Comparison of ENCODE assay signal across 31 mouse cellular contexts in genomic region chr6:103504065-103504464, GRCm38 (mm10). TPM values are rescaled to one million over a fixed set of nuclear protein-coding genes. Genes with fewer than 3 reads are reported as not detected.
"Had no signal": no experiment of that assay in that cellular context is flagged by ENCODE, and none has a peak within 500 bp of the region (broad histone marks: within the 10 kb centered on the region; RNA-seq: fewer than 3 reads in every experiment).

No protein-coding gene starts in this region.

- ATAC-seq: liver, embryonic 12.5 days; liver, postnatal 0 days; lung, postnatal 0 days; midbrain, embryonic 13.5 days; midbrain, embryonic 15.5 days; midbrain, embryonic 16.5 days had no signal

- H3K4me3 ChIP-seq: limb, embryonic 10.5 days; limb, embryonic 12.5 days; limb, embryonic 13.5 days; limb, embryonic 15.5 days; liver, embryonic 12.5 days; liver, embryonic 13.5 days; liver, embryonic 15.5 days; lung, embryonic 15.5 days; megakaryocyte, embryonic 14.5 days; midbrain, embryonic 10.5 days; midbrain, embryonic 12.5 days; midbrain, embryonic 13.5 days; midbrain, embryonic 15.5 days; myocyte; neural tube, embryonic 12.5 days had no signal

- H3K4me1 ChIP-seq: limb, embryonic 12.5 days; limb, embryonic 13.5 days; limb, embryonic 15.5 days; liver, embryonic 12.5 days; liver, embryonic 13.5 days; liver, embryonic 15.5 days; lung, embryonic 15.5 days; megakaryocyte, embryonic 14.5 days; midbrain, embryonic 10.5 days; midbrain, embryonic 13.5 days; midbrain, embryonic 15.5 days; neural tube, embryonic 12.5 days had no signal

- DNase-seq: left cerebral cortex, postnatal 4 days; liver; liver, embryonic 13.5 days; liver, postnatal 0 days; lung, adult 18-20 months; lung, adult 2 months; lung, embryonic 14.5 days; lung, postnatal 10 days; lung, postnatal 14 days; lung, postnatal 36 days; lung, postnatal 4 days; midbrain, embryonic 14.5 days had no signal

- H3K27ac ChIP-seq: limb, embryonic 10.5 days; limb, embryonic 12.5 days; limb, embryonic 13.5 days; limb, embryonic 15.5 days; liver, embryonic 12.5 days; liver, embryonic 13.5 days; liver, embryonic 14.5 days; liver, embryonic 15.5 days; lung, embryonic 15.5 days; macrophage; midbrain, embryonic 10.5 days; midbrain, embryonic 12.5 days; midbrain, embryonic 13.5 days; midbrain, embryonic 15.5 days; neural tube, embryonic 12.5 days had no signal

- H3K27me3 ChIP-seq: limb, embryonic 15.5 days; liver, embryonic 12.5 days; liver, embryonic 13.5 days; liver, embryonic 15.5 days; lung, embryonic 15.5 days; midbrain, embryonic 13.5 days; neural tube, embryonic 12.5 days had no signal

RNA-seq across cellular contexts. Expression of gene Chl1, which starts 6.3 kb away (rescaled TPM):
- polyA plus RNA-seq: liver, adult 2 months; liver, postnatal 0 days; macrophage; myocyte had no signal
